Mouse (Mus musculus): ENCODE data around the gene Tspyl4.
A peak's percentile ranks its signal among the peaks of the same experiment; 100 is the strongest.
"Not testable (repeated sequence)": the region's sequence is repeated elsewhere in the genome, so short reads cannot be mapped to it uniquely, and the experiment has no call there.

The Tspyl4 gene

DNA sequence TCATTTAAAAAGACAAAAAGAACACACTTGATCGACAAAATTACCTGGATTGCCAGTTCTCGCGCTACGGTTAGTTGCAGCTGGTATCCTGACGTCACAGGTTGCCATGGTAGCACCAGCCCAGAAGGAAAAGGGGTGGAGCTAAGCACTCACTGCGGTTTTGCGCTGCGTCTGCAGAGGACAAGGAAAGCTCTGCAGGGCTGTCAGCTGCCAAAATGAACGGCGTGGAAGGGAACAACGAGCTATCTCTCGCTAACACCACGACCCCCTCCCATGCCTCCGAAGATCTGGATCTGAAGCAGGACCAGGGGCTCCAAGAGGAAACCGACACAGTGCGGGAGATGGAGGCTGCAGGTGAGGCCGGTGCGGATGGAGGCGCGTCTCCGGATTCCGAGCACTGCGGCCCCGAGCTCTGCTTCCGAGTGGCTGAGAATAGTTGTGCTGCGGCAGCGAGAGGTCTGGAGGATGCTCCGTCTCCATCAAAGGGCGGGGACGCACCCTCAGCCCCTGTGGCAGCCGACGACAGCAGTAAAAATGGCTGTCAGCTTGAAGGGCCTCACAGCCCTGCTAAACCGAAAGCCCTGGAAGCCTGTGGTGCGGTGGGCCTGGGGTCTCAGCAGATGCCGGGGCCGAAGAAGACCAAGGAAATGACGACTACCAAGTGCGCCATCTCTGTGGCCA lies at the start of gene Tspyl4:
Gene Tspyl4, plus strand, starts transcription at position 144 of the 681 bp plus-strand sequence.
- DNase-seq (ENCODE audit: low spot score): peak; percentile 71

DNA sequence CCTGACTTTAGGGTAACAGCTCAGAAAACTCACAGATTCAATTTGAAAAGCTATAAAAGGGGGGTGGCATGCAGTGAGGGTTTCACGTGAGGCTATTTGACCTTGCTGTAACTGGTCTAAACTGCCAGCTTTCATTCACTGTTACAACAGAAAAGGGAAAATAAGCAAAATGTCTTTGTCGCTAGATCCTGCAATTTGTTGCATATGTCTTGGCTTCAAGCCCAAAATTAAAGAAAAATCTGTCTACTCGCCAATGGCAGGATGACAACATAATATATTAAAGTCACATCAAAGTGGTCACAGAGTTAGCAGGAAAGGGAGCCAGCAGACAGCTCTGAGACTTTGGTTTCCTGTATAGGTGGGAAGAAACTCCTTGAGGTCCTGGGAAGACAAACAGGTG lies 49.5 kb upstream of the Tspyl4 start:
- no peak for DNase-seq (ENCODE audit: low spot score)

DNA sequence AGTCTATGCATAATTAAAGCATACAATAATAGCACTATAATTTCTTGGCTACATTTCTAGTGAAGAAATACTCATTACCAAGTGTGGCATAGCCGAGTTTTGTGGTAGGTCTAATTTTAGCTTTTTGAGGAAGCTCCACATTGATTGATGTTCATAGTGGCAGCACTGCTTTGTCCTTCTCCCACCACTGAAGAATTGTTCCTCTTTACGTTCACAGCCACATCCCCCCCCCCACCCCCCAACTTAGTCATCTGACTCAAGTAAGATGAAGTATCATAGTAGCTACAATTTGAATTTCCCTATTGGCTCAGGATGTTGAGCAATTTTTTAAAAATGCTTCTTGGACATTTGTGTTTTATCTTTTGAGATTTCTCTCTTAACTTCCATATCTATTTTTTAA lies 47.6 kb upstream of the Tspyl4 start:
- DNase-seq (ENCODE audit: low spot score): no peak

DNA sequence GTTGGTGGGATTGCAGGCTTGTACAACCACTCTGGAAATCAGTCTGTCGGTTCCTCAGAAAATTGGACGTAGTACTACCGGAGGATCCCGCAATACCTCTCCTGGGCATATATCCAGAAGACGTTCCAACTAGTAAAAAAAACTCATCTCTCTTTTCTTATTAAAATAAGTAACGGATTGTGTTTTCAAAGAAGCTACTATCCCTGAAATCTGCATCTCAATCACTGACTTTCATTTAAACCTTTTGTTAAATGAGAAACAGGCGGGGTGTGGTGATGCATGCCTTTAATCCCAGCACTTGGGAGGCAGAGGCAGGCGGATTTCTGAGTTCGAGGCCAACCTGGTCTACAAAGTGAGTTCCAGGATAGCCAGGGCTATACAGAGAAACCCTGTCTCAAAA lies 44.4 kb upstream of the Tspyl4 start:
- not testable (repeated sequence) for DNase-seq (ENCODE audit: low spot score)

DNA sequence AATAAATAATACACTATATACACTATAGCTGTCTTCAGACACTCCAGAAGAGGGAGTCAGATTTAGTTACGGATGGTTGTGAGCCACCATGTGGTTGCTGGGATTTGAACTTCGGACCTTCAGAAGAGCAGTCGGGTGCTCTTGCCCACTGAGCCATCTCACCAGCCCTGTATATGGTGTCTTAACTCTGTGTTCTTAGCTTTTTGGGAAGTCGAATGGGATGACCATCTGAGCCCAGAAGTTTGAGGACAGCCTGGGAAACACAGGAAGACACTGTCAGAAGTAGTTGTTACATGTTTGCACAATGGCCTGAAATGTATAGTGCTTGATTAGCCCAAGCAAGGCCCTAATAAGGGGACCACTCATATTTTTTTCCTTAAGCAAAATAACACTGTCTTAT lies 32.1 kb upstream of the Tspyl4 start:
- no peak for DNase-seq (ENCODE audit: low spot score)

DNA sequence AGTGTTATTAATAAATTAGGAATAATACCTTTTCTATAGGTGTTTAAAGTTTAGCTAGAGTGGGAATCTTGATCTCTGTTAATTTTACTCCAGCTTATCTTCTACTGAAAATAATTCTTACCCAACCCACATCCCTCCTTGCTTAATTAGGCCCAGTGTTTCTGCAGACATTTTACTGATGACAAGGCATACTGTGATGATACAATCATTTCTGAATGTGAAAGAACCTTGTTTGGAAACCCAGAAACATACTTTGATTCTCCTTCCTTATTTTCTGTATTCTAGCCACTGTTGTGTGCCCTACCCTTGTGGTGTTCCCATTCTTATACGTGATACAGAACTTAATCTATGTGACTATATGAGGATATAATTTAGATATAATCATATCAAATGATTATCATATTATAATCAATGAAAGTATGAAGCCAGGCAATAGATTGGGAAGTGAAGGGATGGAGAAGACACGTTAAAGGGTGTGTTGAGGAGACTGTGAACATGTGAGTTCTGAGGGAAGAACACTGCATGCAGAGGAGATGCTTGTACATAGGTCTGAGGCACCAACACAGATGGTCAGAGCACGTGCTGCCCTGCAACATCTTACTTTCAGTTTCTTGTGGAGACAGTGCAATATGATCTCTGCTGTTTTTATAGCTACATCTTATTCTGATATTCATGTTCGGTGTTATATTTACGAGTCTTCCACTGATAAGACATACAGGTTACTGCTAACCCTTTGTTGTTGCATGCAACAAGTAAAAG lies 29.8 kb upstream of the Tspyl4 start:
- no peak for DNase-seq (ENCODE audit: low spot score)

DNA sequence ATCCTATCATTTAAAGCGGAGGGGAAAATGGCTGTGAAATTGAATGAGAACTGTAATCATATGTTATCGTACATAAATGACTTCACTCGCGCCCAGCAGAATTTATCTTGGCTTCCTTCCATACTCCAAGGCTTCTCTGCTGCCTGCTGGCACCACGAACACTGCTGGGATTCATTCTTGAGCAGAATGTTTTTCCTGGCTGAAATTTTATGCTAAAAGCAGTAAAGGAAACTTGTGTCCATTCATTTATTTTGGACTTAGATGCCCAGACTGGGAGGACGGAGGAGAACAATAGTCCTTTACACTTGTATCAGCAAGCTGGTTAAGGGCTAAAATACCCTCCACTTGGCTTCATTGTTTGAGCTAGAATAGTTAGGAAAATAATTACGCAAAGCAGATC lies 25.6 kb upstream of the Tspyl4 start:
- no peak for DNase-seq (ENCODE audit: low spot score)

DNA sequence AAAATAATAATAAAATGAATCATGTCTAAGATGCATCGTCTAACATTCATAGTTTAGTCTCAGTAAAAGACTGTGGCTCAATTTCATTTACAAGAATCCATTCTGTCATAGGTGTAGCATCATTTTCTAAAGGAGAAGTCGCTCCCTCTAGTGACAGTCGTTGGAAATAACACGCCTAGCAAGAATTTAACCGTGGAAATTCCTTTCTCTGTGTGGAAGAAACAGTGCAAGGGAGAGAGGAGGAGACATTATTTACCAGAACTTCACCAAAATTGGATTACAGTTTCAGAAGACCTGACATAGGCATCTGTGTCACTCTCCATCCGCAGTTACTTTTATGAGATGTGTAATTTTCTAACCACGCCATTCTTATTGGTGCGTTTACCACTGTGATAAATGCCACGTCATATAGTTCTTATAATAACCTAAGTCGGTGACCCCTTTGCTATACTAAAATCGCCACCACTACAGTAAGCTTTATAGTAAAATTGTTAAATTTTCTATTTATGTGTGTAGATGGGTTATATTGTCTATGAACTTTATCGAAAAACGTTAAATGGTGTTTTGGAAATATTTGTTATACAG lies 16.6 kb upstream of the Tspyl4 start:
- no peak for DNase-seq (ENCODE audit: low spot score)

DNA sequence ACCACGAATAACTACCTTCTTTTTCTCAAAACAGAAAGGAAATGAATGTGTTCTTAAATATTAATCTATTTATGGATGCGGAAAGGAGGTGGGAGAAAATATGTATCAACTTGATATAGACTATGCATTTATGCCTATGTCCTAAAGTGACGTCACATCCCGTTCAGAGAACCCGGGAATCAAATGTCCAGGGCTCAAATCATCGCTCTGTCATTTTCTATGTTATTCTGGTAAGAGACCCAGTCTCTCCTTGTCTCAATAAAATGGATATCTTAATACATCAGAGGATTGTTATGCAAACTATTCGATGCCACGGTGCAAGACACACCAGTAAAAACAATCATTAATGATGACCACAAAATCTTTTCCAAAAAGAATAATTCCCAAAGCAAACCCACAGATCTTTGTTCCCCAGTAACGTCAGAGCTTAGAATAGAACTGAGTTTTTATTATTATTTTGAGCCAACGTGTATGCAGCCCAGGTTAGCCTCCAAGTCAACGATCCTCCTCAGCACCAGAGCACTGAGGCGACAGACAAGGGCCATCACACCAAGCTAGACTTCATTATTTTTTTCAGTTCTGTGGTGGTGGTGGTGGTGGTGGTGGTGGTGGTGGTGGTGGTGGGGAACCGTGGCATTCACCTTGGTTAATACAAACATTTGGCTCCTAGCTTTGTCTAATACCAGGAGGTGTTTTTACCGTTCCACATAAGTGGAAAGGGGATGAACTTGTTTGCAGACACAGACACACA lies 15.9 kb upstream of the Tspyl4 start:
- no peak for DNase-seq (ENCODE audit: low spot score)

DNA sequence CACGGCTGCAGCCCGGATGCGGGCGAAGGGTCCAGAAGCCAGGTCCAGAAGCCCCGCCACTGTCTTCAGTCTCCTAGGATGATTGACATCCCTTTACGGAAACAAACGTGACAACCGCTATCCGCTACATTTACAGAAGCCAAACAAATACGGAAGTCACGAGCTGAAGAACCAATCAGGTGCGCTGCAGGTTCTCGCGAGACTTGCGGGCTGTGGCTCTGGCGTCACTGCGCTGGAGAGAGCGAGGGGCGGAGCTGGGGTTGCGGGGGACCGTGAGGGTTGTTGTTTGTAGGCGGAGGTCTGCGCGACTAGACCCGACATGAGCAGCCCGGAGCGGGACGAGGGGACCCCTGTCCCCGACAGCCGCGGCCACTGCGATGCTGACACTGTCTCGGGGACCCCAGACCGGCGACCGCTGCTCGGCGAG lies 15.3 kb upstream of the Tspyl4 start, which contains the start of gene Tspyl1:
Gene Tspyl1, plus strand, starts transcription at position 229 of the 427 bp plus-strand sequence.
- peak; percentile 93 for DNase-seq (ENCODE audit: low spot score)

DNA sequence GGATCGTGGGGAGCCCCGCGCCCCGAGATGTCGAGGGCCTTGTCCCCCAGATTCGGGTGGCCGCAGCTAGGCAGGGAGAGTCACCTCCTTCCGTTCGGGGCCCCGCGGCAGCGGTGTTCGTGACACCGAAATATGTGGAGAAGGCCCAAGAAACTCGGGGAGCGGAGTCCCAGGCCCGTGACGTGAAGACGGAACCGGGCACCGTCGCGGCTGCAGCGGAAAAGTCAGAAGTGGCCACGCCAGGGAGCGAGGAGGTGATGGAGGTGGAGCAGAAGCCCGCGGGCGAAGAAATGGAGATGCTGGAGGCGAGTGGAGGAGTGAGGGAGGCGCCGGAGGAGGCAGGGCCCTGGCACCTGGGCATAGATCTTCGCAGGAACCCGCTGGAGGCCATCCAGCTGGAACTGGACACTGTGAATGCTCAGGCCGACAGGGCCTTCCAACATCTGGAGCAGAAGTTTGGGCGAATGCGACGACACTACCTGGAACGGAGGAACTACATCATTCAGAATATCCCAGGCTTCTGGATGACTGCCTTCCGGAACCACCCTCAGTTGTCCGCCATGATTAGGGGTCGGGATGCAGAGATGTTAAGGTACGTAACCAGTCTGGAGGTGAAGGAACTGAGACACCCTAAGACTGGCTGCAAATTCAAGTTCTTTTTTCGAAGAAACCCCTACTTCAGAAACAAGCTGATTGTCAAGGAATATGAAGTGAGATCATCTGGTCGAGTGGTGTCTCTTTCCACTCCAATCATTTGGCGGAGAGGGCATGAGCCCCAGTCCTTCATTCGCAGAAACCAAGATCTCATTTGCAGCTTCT lies 14.6 kb upstream of the Tspyl4 start:
- peak; percentile 46 for DNase-seq (ENCODE audit: low spot score)

DNA sequence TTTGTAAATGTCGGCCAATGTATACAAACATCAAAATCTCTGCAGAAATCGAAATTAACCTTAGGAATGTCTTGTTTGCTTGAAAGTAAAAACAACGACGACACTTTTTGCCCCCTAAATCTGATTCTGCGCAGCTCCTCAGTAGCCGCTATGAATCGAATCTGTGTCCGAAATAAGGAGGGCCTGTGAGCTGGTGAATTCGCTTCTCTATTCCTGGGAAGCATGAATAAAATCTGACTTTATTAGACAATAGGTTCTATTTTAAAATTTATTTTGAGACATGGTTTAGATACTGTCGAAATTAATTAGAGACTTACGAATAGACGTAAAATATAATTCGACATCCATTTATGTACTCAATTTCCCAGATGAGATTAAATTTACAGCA lies 337 bp upstream of the Tspyl4 start:
- DNase-seq (ENCODE audit: low spot score): no peak

DNA sequence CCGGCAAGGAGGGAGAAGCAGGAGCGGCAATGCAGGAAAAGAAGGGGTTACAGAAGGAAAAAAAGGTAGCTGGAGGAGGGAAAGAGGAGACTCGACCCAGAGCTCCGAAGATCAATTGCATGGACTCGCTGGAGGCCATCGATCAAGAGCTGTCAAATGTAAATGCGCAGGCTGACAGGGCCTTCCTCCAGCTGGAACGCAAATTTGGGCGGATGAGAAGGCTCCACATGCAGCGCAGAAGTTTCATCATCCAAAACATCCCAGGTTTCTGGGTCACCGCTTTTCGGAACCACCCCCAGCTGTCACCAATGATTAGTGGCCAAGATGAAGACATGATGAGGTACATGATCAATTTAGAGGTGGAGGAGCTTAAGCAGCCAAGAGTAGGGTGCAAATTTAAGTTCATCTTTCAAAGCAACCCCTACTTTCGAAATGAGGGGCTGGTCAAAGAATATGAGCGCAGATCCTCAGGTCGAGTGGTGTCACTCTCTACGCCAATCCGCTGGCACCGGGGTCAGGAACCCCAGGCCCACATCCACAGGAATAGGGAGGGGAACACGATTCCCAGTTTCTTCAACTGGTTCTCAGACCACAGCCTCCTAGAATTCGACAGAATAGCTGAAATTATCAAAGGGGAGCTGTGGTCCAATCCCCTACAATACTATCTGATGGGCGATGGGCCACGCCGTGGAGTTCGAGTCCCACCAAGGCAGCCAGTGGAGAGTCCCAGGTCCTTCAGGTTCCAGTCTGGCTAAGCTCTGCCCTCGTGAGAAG lies 925 bp downstream of the Tspyl4 start:
- DNase-seq (ENCODE audit: low spot score): no peak

DNA sequence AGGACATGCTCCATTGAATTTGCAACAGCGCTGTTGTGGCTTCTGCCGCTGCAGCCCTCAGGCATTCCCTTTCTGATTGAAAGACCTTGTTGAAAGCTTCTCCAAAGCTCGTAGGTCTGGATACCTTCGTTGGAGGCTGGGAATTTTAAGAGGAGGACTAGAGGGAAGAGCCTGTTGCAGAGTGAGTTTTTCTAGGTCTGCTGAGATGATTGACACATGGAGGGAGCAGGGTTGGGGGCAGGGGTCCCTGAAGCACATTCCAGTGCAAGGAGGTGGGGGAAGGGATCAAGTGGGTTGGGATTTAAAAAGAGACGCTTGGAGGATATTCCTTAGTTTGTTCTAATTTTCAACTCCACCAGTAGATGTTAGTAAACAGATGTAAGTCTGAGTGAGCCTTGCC lies 3.1 kb downstream of the Tspyl4 start:
- DNase-seq (ENCODE audit: low spot score): no peak

DNA sequence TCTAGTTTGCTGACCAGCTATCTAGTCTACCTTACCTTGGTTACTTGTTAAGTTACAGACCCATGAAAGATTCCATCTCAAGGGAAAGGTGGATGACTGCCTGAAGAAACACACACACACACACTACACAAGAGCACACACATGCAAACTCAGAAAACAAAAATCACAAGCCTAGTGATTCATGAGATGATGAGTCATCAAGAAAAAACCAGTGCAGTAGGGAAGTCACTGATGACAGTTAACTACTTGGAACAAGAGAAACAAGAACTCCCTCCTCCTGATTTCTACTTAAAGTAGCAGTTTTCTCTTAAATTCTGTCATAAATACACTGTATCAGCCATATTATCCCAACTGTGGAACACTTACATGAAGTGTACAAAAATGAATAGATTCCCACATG lies 9.8 kb downstream of the Tspyl4 start:
- DNase-seq (ENCODE audit: low spot score): no peak

DNA sequence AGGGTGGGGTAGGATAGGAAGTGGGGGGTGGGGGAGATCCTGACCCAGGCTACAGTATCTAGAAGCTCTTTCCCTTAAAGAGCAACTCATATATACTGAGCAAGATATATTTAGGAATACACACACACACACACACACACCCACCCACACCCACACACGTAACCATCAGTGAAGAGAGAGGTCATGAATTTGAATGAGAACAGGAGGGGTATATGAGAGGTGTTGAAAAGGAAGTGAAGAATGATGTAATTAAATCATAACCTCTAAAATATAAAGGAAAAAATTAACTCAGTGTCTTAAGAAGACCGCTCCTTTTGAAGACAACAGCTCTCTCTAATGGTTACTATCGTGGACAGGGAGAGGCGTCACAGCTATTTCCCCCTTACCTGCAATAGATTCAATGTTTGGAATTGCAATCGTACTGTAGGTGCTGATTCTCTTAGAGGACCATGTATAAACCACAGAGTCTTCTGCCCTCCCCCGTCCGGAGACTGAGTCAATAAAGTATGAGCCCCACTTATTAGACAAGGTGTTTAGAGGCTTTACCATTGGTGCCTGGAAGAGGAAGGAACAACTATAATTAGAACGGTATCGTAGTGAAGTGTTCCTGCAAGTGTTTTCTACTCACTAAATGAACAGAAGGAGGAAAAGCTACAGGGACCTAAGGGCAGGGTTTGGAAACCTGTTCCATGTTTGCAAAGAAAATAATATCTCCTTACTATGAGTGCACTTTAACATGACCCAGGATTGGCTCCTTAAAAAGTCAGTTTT lies 12.9 kb downstream of the Tspyl4 start:
- DNase-seq (ENCODE audit: low spot score): no peak

DNA sequence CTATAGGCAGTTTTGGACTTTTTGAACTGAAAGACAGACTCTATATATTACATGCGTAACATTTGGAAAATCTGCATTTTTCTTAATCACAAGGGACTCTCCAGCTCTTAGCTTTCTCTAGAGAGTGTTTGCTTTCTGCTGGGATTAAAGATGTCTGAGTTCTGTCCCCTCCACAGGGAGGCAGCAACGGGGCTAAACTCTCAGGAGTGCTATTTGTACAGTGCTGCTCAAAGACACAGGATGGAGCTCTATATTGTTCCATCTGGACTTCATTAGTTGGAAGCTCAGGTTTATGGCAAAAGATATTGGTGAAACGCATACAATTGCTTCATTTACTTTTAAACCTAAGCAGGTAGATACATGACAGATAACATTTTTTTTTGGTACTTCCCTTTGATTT lies 15.3 kb downstream of the Tspyl4 start:
- no peak for DNase-seq (ENCODE audit: low spot score)

DNA sequence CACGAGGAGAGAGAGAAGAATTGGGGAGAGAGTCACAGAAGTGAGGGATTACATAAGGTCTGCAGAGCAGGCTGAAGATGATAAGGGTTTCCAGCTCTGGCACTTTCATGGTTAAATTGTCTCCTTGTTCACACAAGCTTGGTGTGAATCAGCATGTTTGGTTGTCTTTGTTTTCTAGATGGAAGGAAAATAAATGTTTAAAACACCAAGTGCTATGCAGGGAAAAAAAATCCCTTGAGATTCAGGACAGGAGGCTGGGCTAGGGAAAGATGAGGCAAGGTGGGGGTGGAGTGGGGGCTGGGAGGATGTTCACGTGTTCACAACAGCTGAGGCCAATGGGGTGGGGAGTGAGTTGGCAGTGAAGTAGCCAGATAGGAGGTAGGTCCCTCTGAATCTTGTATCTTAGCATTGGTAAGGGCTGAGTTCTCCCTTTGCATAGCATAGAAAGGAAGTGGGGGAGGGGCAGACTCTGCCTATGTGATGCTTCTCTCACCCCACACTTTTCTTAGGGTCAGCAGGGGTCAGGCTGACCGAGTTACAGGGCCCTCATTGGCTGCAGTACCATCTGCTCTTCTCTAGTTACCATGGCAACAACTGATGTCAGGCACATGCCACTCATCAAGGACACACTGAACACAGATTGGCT lies 19.5 kb downstream of the Tspyl4 start:
- DNase-seq (ENCODE audit: low spot score): no peak

DNA sequence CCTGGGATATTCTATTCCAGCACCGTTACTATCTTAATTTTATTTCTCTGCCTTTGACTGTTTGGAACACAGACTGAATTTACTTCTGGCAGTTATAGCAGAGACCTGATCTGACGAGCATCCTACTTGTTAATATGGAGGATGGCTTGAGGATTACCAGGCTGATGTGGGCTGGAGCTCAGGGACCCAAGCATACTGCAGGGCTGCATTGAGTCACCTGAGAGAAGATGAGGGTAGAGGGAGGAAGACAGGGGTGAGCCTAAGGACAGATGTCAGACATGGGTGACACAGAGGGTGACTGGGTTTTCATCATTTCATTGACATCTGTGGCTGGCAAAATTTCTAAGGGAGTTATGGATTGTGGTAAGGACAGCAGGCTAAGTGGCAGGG lies 20.0 kb downstream of the Tspyl4 start:
- DNase-seq (ENCODE audit: low spot score): no peak

DNA sequence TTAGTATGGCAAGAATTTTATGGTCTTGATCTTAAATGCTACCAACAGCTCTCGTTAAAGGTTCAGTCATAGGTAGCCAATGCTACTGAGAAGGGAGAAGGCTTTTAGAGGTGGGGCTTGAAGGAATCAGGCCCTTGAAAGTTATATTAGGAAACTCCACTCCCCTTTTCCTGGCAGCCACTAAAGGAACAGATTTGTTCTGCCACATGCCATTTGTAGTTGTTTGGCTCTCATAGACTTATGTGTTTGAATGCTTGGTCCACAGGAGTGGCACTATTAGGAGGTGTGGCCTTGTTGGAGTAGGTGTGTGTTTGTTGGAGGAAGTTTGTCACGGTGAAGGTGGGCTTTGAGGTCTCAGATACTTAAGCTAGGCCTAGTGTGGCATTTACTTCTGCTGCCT lies 23.6 kb downstream of the Tspyl4 start:
- DNase-seq (ENCODE audit: low spot score): no peak
